Mouse (Mus musculus) left cerebral cortex, adult 2 months (tissue): ENCODE results near the gene Cenpv. TPM values are rescaled to one million over a fixed set of nuclear protein-coding genes. Genes with fewer than 3 reads are reported as not detected.
"Not testable (repeated sequence)": the region's sequence is repeated elsewhere in the genome, so short reads cannot be mapped to it uniquely, and the experiment has no call there.

Experiments used
- DNase-seq, 2 experiments: peaks; one replicate each; pipeline ENCODE4 v3.0.0; 2021 to 2022; ENCODE audit warnings: low spot score in 2 of 2, mixed read lengths in 1 of 2; ENCODE audit errors: extremely low spot score in 1 of 2
- H3K27ac ChIP-seq: fragments of 200-600 bp; 2 replicates; pipeline ENCODE4 v1.8.1; 2022
- H3K4me3 ChIP-seq: fragments of 200-600 bp; 2 replicates; pipeline ENCODE4 v1.8.1; 2022
- CTCF ChIP-seq: fragments of 200-600 bp; IDR thresholded peaks from 2 replicates; pipeline ENCODE4 v1.8.1; 2022; ENCODE audit warnings: antibody characterized with exemption, mild to moderate bottlenecking, moderate library complexity
- intact Hi-C: fragments of 180-260 bp; cut with DNase I; formaldehyde crosslinking; loops from one replicate; pipeline ENCODE4 v1.15.1; 2025
- total RNA-seq, 2 experiments: library from RNA; stranded (reverse); gene quantifications; 2 replicates each; pipeline ENCODE4 v1.2.3; 2021

The Cenpv gene
- total RNA-seq, 2 experiments from 2014 or later, result 34.6 to 41.0 TPM

DNA sequence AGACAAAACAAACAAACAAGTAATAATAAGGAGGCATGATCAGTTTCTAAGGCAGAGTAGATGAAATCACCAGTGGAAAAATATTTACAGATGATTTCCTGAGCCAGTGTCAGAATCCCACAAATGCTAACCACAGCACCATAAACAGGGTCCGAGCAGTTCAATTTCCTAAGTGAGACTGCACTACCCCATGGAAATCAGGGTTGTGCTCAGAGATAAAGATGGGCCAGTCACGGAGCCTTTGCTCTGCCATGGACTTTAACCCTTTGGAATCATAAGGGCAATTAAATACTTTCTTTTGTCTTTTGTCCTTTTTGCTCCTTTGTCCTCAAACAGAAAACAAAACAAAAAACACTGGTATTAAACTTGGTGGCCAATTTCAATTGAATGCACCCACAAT is 16.8 kb downstream of the Cenpv start:
- H3K4me3 ChIP-seq, result no peak overlapping the region
- DNase-seq, result no peak
- no peak overlapping the region for H3K27ac ChIP-seq
- TF ChIP-seq CTCF, result no peak
- intact Hi-C loops, result no loop called here

DNA sequence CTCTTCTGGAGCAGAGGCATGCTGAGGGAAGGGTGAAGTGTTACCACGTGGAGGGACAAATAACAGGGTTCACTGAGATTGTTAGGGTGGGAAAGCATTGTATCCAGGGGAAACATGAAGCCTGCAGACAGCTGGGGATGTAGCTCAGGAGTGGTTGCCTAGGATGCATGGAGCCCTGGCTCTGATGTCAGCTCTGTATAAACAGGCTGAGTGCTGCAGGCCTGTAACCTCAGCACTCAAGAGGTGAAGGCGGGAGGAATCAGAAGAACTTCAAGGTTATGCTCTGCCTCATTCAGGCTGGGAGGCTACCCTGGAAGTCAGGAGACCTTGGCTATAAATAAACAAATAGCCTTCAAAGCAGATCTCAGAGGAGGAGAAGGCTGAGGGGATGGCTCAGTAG is 20.1 kb downstream of the Cenpv start:
- Histone ChIP-seq H3K27ac (no peak overlapping the region), H3K4me3 (no peak overlapping the region)
- no peak for DNase-seq
- TF ChIP-seq CTCF, result no peak
- intact Hi-C loops, result no loop called here

DNA sequence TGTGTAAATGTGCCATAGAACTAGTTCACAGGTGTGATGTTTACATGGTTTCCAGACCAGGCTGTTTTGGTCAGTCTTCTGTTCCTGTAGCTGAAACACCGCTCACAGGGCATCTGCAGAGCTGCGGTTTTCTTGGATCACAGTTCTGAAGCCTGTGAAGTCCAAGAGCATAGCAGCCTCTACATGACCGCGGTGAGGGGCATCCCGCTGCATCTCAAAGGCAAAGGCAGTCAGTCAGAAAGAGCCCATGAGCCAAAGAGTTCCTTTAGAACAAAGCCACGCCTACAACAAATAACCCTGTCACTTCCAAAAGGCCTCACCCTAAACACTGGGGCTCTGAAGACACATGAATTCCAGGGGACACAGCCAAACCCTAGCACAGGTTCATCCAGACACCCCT is 25.8 kb downstream of the Cenpv start:
- no peak for DNase-seq
- no peak for TF ChIP-seq CTCF
- intact Hi-C loops, result no loop called here
- Histone ChIP-seq H3K27ac (no peak overlapping the region), H3K4me3 (no peak overlapping the region)

DNA sequence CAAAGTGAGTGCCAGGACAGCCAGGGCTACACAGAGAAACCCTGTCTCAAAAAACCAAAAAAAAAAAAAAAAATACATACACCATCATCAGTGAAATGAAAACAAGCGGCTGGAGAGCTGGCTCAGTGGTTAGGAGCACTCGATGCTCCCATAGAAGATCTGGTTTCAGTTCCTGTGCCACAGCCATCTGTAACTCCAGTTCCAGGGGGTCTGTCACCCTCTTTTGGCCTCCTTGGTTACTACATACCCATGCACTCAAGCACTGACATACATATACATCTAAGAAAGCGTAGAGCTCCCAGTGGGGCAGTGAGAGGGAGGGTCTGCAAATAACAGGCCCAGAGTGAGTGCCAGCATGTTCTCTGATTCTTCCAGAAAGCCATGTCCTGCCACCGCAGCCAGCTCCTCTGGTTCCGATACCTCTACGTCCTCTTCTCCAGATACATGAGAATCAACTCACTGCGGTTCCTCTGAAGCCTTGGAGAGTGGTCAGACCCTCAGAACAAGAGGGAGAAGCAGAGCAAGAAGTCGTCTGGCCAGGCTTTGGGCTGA is 26.5 kb downstream of the Cenpv start:
- Histone ChIP-seq H3K4me3 (no peak overlapping the region), H3K27ac (no peak overlapping the region)
- TF ChIP-seq CTCF, result no peak
- intact Hi-C loops, result no loop called here
- DNase-seq, result no peak

DNA sequence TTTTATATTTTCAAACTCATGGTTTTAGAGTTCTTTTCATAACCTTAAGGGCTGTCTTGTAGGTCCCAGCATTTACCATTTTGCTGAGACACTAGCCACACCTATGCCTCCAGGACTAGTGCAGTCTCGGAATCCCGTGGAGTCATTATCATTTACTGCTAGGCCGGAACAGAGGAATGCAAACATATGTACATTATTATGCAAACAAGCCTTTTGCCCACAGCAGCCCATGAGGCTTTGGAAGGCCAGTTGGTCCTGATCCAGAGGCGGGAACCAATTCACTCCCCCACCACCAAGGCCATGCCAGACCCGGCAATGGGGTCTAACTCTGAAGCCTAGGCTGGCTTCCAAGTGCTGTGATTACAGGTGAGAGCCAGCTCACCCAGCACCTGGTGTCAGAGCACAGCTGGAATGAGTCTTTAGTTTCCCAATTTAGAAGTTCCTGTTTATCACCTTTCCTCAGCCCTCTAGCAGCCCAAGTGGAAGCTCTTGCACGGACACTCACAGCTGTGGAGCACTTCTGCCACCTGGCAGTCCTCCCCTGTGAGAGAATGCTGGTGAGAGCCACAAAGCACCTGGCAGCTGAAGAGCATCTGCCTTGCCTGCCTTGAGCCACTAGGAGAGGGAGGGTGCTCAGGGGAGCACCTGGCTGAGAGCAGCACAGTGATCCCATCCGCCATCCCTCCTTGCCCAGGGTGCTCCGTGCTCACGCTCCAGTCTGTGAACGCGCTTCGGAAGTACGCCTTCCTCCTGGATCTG is 27.4 kb downstream of the Cenpv start:
- no peak for TF ChIP-seq CTCF
- Histone ChIP-seq H3K27ac (no peak overlapping the region), H3K4me3 (no peak overlapping the region)
- DNase-seq, result no peak
- intact Hi-C loops, result no loop called here

DNA sequence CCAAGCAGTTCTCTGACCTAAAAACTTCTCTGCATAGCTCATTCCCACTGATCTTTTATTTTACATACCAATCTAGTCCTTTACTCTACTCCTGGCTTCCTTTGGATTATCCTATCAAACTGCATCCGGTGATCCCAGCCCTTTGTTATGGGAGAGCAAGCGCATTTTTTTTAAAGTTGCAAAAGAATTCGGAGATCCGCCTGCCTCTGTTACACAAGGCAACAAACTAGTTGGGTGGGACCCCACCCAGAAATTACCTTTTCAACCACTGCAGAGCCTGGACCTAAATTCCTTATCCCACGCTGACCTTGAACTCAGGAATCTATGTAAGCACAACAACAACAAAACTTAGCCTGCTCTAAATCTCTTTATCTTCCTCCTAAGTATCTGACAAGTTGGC is 28.1 kb downstream of the Cenpv start:
- intact Hi-C loops, result no loop called here
- no peak for DNase-seq
- H3K4me3 ChIP-seq, result no peak overlapping the region
- TF ChIP-seq CTCF, result no peak
- H3K27ac ChIP-seq, result no peak overlapping the region

DNA sequence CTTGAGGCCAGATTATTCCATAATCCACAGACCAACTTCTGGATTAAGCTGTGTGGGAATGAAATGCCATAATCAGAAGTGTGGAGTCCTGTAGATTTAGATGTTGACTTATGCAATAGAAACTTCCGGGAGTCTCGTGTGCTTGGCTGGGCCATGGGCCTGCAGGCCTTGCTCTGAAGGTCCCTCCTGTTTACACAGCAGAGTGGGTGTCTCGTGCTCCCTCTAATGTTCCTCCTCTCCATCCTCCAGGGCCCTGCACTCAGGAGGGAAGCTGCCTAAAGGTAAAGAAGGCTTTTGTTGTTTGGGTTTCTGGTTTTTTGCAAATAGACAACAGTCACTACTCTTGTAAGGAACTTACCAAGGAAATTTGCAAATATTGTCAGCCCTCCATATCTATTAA is 29.5 kb downstream of the Cenpv start:
- TF ChIP-seq CTCF, result no peak
- intact Hi-C loops, result no loop called here
- Histone ChIP-seq H3K27ac (no peak overlapping the region), H3K4me3 (no peak overlapping the region)
- no peak for DNase-seq

DNA sequence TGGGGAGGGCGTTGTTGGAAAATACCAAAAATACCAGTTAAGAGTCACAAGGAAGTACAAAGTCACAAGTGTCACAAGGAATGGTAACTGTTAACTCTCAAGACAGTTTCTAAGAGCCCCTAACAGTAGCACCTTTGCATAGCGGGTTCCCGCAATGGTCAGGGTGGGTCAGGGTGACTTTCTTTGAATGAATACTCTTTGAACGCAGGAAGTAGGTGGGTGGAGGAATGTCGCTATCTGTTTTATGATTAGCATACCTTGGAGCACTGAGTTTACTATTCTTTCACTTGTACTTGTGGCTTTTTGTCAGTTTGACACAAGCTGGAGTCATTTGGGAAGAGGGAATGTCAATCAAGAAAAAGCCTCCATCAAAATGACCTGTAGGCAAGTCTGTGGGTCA is 30.2 kb downstream of the Cenpv start:
- H3K27ac ChIP-seq, DNase-seq, H3K4me3 ChIP-seq, intact Hi-C loops: not testable (repeated sequence)

DNA sequence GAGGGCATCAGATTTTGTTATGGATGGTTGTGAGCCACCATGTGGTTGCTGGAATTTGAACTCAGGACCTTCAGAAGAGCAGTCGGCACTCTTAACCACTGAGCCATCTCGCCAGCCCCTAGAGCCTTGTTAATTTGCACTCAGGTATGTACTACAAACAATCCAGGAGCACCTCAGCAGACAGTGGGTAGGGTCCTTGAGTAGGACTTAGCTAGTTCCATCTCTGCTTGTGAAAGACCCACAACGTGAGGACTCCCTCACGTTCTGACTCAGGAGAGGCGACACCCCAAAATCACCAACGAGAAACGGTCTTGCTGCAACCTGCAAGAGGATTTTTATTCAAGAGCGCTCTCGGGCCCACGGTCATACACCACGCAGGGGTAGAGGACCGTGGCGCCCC is 30.7 kb downstream of the Cenpv start:
- H3K27ac ChIP-seq, DNase-seq, intact Hi-C loops, H3K4me3 ChIP-seq: not testable (repeated sequence)

DNA sequence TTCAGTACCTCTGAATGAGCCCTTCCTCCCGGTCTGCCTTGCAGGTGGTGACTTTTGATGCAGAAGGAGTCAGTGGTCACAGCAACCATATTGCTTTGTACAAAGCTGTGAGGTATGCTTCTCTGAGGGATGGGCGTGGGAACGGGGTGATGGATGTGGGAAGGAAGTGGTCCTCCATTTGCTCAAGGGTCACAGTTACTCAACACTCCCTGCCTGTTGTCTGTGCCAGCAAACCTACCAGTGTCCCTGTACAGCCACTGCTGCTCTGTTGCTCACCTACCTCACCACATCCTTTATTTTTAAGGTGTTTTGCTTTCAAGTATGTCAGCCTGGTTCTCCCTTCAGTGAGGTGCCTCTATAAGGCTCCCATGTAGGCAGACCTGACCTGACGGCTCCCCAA is 31.4 kb downstream of the Cenpv start:
- DNase-seq, result no peak
- intact Hi-C loops, result no loop called here
- no peak overlapping the region for H3K4me3 ChIP-seq
- no peak for TF ChIP-seq CTCF
- no peak overlapping the region for H3K27ac ChIP-seq

DNA sequence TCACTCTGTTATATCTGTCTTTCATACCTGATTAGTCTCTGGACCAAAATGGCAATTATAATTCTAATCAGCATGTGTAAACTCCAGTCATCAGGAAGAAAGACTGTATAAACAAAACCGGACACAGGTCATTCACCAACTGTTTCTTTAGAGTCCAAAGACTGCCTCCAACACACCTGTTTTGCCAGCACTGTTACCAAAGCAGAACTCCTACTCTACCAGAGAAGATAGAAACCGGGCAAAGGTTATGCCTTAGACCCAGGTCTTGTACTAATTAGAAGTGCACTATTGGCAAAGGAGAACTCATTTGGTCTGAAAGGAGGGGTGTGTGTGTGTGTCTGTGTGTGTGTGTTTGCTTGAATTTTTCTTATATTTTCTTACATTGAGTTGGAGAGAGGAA is 38.5 kb downstream of the Cenpv start:
- H3K4me3 ChIP-seq, result no peak overlapping the region
- no peak overlapping the region for H3K27ac ChIP-seq
- intact Hi-C loops, result no loop called here
- no peak for DNase-seq
- TF ChIP-seq CTCF, result no peak

DNA sequence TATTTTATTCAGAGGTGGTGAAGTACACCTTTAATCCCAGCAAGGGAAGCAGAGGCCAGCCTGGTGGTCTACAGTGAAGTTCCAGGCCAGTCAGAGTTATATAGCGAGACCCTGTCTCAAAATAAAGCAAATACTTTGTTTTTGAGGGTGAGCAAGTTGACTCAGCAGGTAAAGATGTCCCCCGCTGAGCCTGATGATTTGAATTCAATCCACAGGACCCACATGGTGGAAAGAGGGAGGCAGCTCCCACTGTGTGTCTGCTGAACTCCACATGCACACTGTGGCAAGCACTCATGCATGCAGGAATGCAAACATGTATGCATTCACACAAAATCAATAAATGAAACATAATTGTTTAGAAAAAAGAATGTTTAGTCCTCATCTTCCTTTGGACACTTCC is 40.3 kb downstream of the Cenpv start:
- DNase-seq, result no peak
- no peak overlapping the region for H3K4me3 ChIP-seq
- intact Hi-C loops, result loop anchor here (5.0 kb wide), 1 partner anchor 72 kb away; no protein-coding TSS in a partner anchor
- H3K27ac ChIP-seq, result no peak overlapping the region
- no peak for TF ChIP-seq CTCF

DNA sequence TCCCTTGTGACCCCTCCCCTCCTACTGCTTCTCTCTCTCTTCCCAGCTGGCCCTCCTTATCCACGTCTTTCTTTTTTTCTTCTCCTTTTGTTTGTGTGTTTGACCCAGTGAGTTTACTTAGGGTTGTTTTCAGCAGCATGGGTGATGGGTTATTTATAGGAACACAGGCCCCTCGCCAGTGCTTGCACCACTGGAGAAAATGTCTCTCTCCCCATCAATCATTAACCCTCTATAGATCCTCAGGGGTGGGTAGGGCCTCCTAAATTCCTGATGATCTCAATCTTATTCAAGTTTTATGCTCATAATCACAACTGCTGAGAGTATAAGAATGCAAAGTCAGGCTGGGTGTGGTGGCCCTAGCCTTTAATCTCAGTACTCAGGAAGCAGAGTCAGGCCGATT is 41.9 kb downstream of the Cenpv start:
- Histone ChIP-seq H3K4me3 (no peak overlapping the region), H3K27ac (no peak overlapping the region)
- DNase-seq, result no peak
- intact Hi-C loops, result loop anchor here (5.0 kb wide), 1 partner anchor 70 kb away; no protein-coding TSS in a partner anchor
- TF ChIP-seq CTCF, result no peak
